Mouse (Mus musculus) heart, embryonic 10.5 days (tissue): ENCODE results near the gene Nfkb2. TPM values are rescaled to one million over a fixed set of nuclear protein-coding genes. Genes with fewer than 3 reads are reported as not detected.
A peak's percentile ranks its signal among the peaks of the same experiment; 100 is the strongest.

ENCODE experiments used
- DNase-seq: peaks from one replicate; pipeline ENCODE4 v3.0.0-alpha.2; 2017; ENCODE audit warnings: low spot score
- H3K27ac ChIP-seq: fragments of 300-500 bp; sonication (generic); 2 replicates; pipeline ENCODE4 v1.5.1; 2016; ENCODE audit warnings: mild to moderate bottlenecking
- H3K27me3 ChIP-seq: fragments of 300-500 bp; sonication (generic); 2 replicates; pipeline ENCODE4 v1.6.1; 2016; ENCODE audit warnings: mild to moderate bottlenecking; ENCODE audit not compliant: poor library complexity, insufficient read depth, severe bottlenecking
- H3K36me3 ChIP-seq: fragments of 300-500 bp; sonication (generic); 2 replicates; pipeline ENCODE4 v1.6.1; 2016; ENCODE audit warnings: mild to moderate bottlenecking, moderate library complexity
- H3K4me1 ChIP-seq: fragments of 300-500 bp; sonication (generic); 2 replicates; pipeline ENCODE4 v1.6.1; 2016; ENCODE audit warnings: mild to moderate bottlenecking
- H3K4me3 ChIP-seq: fragments of 300-500 bp; sonication (generic); 2 replicates; pipeline ENCODE4 v1.5.1; 2016; ENCODE audit warnings: mild to moderate bottlenecking, moderate library complexity
- H3K9me3 ChIP-seq: fragments of 300-500 bp; sonication (generic); 2 replicates; pipeline ENCODE4 v1.6.1; 2016; ENCODE audit warnings: mild to moderate bottlenecking, moderate library complexity
- WGBS: fragments of 180-500 bp; shearing (Covaris S2); methylation state at CpG from one replicate; pipeline ENCODE4 v1.1.7; 2016; 5-methylcytosine and 5-hydroxymethylcytosine counted together
- polyA plus RNA-seq: library from polyadenylated mRNA; unstranded; fragments of >200 nt; fragmentation: Nextera tagmentation; extraction: Ambion mirVana; gene quantifications from 2 replicates; pipeline ENCODE4 v1.2.1, GENCODE M21; 2016

Nfkb2 gene
- polyA plus RNA-seq, 1 experiment from 2014 or later, result 5.9 TPM

GRCm38 (mm10) chr19:46344710-46345419 lies 40.7 kb downstream of the Nfkb2 start:
- Histone ChIP-seq H3K36me3 (no peaks in the 10 kb centered on the region), H3K4me3 (no peak overlapping the region), H3K27ac (no peak overlapping the region), H3K9me3 (no peaks in the 10 kb centered on the region), H3K27me3 (peaks cover 51% of the 10 kb centered on the region), H3K4me1 (peaks cover 24% of the 10 kb centered on the region)
- WGBS, result 19% methylated on average over 7 of the region's 7 CpGs
- no peak for DNase-seq

- peaks cover 63% of the 10 kb centered on the region for H3K27me3 ChIP-seq
Measured at GRCm38 (mm10) chr19:46347146-46347545, 43.0 kb downstream of the Nfkb2 start.

GRCm38 (mm10) chr19:46347936-46348668 lies 44.0 kb downstream of the Nfkb2 start:
- no peak for DNase-seq
- Histone ChIP-seq H3K4me3 (peak overlapping the region; percentile 79), H3K27me3 (peaks cover 73% of the 10 kb centered on the region), H3K9me3 (no peaks in the 10 kb centered on the region), H3K36me3 (no peaks in the 10 kb centered on the region), H3K27ac (peak overlapping the region; percentile 83), H3K4me1 (peaks cover 20% of the 10 kb centered on the region)
- 31% methylated on average over 14 of the region's 14 CpGs for WGBS

More at GRCm38 (mm10) chr19:46347146-46347545, 43.0 kb downstream of the Nfkb2 start:
- Histone ChIP-seq H3K4me3 (no peak overlapping the region), H3K4me1 (peaks cover 20% of the 10 kb centered on the region), H3K36me3 (no peaks in the 10 kb centered on the region), H3K27ac (no peak overlapping the region), H3K9me3 (no peaks in the 10 kb centered on the region)
- DNase-seq, result no peak
- WGBS, result 82% methylated on average over 1 of the region's 1 CpGs

- H3K27me3 ChIP-seq, result peaks cover 73% of the 10 kb centered on the region
- H3K36me3 ChIP-seq, result no peaks in the 10 kb centered on the region
- H3K27ac ChIP-seq, result peak overlapping the region; percentile 83
- peak overlapping the region; percentile 79 for H3K4me3 ChIP-seq
- under 1% methylated on average over 78 of the region's 78 CpGs for WGBS
- peaks cover 20% of the 10 kb centered on the region for H3K4me1 ChIP-seq
- no peaks in the 10 kb centered on the region for H3K9me3 ChIP-seq
- peak; percentile 83 for DNase-seq
Measured at GRCm38 (mm10) chr19:46348761-46349458, 44.8 kb downstream of the Nfkb2 start.

GRCm38 (mm10) chr19:46349550-46349949 lies 45.4 kb downstream of the Nfkb2 start:
- Histone ChIP-seq H3K27me3 (peaks cover 67% of the 10 kb centered on the region), H3K4me3 (peak overlapping the region; percentile 79), H3K9me3 (no peaks in the 10 kb centered on the region), H3K36me3 (no peaks in the 10 kb centered on the region), H3K27ac (no peak overlapping the region), H3K4me1 (peaks cover 20% of the 10 kb centered on the region)
- WGBS, result 23% methylated on average over 6 of the region's 6 CpGs
- DNase-seq, result no peak

GRCm38 (mm10) chr19:46350168-46350932 lies 46.2 kb downstream of the Nfkb2 start, which contains the start of gene 2310034G01Rik:
TSS of gene 2310034G01Rik (minus strand) at chr19:46350302.
- H3K27ac ChIP-seq, result peak within 1 kb of the TSS; percentile 83
- H3K36me3 ChIP-seq, result no peaks in the 10 kb centered on the region
- DNase-seq, result no peak
- peaks cover 20% of the 10 kb centered on the region for H3K4me1 ChIP-seq
- no peaks in the 10 kb centered on the region for H3K9me3 ChIP-seq
- peaks cover 64% of the 10 kb centered on the region for H3K27me3 ChIP-seq
- 59% methylated on average over 10 of the region's 10 CpGs for WGBS
- peak within 1 kb of the TSS; percentile 79 for H3K4me3 ChIP-seq

GRCm38 (mm10) chr19:46356701-46357138 lies 52.6 kb downstream of the Nfkb2 start:
- Histone ChIP-seq H3K27me3 (peaks cover 49% of the 10 kb centered on the region), H3K27ac (peak overlapping the region; percentile 75), H3K4me1 (peaks cover 14% of the 10 kb centered on the region), H3K36me3 (no peaks in the 10 kb centered on the region), H3K9me3 (no peaks in the 10 kb centered on the region), H3K4me3 (peak overlapping the region; percentile 67)
- WGBS, result 1% methylated on average over 29 of the region's 29 CpGs
- peak; percentile 94 for DNase-seq

GRCm38 (mm10) chr19:46357344-46358280 lies 53.5 kb downstream of the Nfkb2 start:
- H3K4me1 ChIP-seq, result peaks cover 14% of the 10 kb centered on the region
- H3K4me3 ChIP-seq, result peak overlapping the region; percentile 67
- WGBS, result 17% methylated on average over 25 of the region's 25 CpGs
- peak overlapping the region; percentile 75; the same call in 1 of the 2 replicates for H3K27ac ChIP-seq
- no peaks in the 10 kb centered on the region for H3K36me3 ChIP-seq
- no peaks in the 10 kb centered on the region for H3K9me3 ChIP-seq
- DNase-seq, result no peak
- H3K27me3 ChIP-seq, result peaks cover 40% of the 10 kb centered on the region

GRCm38 (mm10) chr19:46358381-46358780 lies 54.3 kb downstream of the Nfkb2 start:
- WGBS, result 62% methylated on average over 4 of the region's 4 CpGs
- H3K4me3 ChIP-seq, result no peak overlapping the region
- no peaks in the 10 kb centered on the region for H3K9me3 ChIP-seq
- H3K27ac ChIP-seq, result no peak overlapping the region
- no peak for DNase-seq
- peaks cover 33% of the 10 kb centered on the region for H3K27me3 ChIP-seq
- no peaks in the 10 kb centered on the region for H3K36me3 ChIP-seq
- H3K4me1 ChIP-seq, result peaks cover 14% of the 10 kb centered on the region
